Comparison of ENCODE assay signal across 1 mouse cellular context in the genomic region with DNA sequence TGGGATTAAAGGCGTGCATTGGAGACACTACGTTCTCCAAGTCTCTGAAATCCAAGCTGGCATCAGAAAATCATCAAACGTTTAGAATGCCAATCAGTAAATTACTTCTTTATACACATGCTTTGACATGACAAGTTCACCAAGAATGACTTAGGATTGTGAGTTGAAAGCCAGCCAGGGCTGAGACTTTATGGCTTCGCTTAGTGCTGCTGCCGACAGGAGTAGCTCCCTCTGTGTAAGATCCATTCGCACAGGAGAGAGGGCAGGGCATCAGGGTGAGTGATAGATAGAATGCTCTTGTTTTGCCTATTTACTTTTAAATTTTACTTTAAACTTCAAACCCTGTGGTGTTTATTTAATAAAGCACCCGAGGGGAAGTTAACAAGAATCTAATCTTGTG.
TF ChIP-seq lines count a peak whose summit lies in the region.

No protein-coding gene starts in this region.

TF ChIP-seq in MEL, 35 proteins besides CTCF, POLR2A, EP300 and RAD21:
- TF ChIP-seq MAFK (IDR thresholded peaks at IDR 0.05; ENCODE audit: borderline replicate concordance, low read depth, low read length): no peak
- no peak for TF ChIP-seq TCF12 (IDR thresholded peaks at IDR 0.05; ENCODE audit: low read depth, low read length)
- no peak for TF ChIP-seq USF2 (IDR thresholded peaks at IDR 0.05; ENCODE audit: borderline replicate concordance in 1 of 2, insufficient read depth in 1 of 2, low read depth in 1 of 2, low read length in 2 of 2)
- no peak for TF ChIP-seq MYB (IDR thresholded peaks at IDR 0.05; ENCODE audit: low read depth, low read length)
